Mouse (Mus musculus) liver (tissue): ENCODE data around the gene Inpp5a.
A peak's percentile ranks its signal among the peaks of the same experiment; 100 is the strongest.

Experiments used
- DNase-seq: peaks from one replicate; pipeline ENCODE4 v3.0.0-alpha.2; 2020; ENCODE audit warnings: mixed read lengths

Gene Inpp5a

DNA sequence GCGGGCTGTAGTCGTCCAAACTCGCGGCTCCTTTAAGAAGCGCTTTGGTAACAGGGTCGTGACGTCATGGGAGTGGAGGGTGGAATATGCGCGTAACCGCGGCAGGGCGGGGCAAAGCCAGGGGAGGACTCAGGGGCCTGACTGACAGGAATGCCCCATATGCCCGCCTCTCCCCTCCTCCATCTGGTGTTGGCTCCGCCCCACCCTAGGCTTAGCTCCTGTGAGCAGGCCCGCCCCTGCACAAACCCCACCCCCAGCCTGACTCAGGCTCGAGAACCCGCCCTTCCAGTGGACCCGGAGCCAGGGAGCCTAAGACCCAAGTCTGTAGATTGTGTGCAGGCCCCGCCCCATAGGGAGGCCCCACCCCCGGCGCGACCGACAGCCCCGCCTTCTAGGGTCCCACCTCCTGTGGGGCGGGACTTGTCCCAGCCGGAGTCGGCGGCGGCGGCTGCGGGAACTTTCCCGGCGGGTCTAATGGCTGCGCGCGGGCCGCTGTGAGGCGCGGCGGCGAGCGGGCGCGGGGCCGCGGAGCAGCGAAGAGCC, at the start of gene Inpp5a:
Gene Inpp5a, plus strand, starts transcription at position 440 of the 543 bp plus-strand sequence.
- peak; percentile 99 for DNase-seq

DNA sequence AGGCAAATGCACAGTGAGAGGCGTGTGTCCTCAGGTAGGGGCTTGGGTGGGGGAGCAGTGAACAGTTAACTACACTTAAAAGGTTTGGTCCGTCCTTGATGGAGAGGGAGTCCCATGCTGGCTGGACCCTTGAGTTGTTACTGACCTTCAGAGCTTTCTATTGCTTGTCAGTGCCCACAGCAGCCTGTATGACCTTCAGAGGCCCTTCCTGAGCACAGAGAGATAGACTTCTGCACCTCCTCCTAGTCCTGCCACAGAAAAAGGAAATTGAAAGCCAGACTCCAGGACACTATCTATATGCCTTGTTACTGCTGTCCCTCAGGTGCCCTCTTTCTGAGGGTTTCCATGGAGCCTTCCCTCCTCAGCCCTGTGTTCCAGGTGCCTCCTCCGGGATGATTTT, 49.7 kb upstream of the Inpp5a start:
- DNase-seq = no peak

- DNase-seq = no peak
These were observed 47.8 kb upstream of the Inpp5a start for GRCm38 (mm10) chr7:139341020-139341660.

GRCm38 (mm10) chr7:139342809-139343208, 46.1 kb upstream of the Inpp5a start:
- DNase-seq = no peak

- no peak for DNase-seq
These were observed 41.9 kb upstream of the Inpp5a start for GRCm38 (mm10) chr7:139347051-139347450.

- DNase-seq = no peak
These were observed 38.3 kb upstream of the Inpp5a start for GRCm38 (mm10) chr7:139350606-139351005.

DNA sequence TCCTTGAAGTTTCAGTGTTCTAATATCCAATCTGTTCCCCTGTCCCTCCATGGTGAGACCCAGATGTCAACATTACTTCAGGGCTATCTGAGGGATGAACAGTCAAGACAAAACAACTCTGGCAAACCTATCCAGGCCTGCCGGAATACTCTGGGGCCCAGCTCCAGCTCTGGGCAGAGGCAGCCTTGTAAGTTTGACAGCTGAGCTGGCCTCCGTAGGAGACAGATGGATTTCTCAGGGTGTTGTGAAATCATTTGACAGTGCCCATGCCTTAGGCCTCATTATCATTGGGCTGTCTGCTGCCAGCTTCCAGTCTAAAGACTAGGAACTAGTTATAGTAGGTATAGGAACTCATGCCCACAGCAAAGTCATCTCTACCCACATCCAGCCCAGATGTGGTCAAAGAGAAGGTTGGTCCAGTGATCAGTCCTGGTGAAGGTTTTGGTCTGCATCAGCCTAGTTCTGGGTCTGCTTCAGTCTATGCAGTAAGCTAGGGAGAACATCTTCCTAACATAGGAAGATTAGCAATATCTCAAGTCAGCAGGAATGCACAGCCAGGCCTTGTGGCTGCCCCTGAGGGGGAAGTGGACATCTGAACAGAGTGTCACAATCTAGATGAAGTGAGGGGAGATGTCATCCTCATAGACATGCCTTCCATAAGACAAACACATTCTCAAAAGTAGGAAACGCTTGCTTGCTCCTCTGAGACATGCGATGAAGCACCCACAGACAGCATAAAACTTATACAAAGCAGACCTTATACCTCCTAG, 34.4 kb upstream of the Inpp5a start:
- DNase-seq = no peak

- DNase-seq = no peak
These were observed 31.9 kb upstream of the Inpp5a start for GRCm38 (mm10) chr7:139357043-139357442.

DNA sequence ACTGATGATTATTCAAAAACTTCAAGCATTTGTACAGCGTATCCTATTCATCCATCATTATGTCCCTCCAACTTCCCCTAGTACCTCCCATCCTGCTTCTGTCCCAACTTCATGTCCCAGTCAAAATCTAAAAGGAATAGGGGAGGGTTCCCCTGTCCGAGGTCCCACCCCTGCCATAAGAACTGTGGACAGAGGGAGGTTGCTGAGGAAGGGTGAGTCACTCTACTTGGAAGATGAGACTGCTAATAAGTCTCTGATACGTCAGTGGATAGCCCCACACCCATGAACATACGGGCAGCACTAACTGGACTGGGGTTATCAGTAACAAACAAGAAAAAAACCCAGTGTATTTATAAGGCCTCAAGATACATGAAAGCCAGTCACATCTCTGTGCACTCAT, 29.0 kb upstream of the Inpp5a start:
- DNase-seq = no peak

DNA sequence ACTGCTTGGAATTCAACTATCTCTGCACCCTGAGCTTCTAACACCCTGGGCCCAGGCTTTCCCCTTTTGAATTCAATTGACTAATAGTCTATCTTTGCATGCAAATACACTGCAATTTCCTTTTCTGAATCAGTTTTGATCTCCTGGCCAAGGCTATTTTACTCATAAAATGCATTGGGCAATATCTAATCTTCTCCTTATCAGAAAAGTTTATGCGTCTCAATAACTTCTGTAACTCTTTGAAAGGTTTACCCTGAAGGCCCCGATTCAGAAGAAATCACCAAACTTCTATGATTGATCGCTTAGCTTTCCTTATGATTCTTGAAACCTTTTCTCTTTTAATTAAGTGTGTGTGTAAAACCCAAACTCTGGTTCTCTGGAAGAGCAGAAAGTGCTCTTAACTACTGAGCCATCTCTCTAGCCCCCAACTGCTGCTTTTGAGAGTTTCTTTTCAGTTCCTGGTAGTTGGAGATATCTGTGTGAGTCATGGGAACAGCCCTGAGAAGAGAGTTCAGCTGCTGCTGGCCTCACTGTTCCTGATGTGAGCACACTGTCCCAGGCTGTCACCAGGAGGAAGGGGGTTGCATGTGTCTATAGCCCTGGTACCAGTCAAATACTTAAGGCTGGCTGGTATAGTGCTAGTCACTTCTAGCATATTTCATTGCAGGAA, 27.9 kb upstream of the Inpp5a start:
- no peak for DNase-seq

GRCm38 (mm10) chr7:139361799-139362198, 27.1 kb upstream of the Inpp5a start:
- DNase-seq = no peak

GRCm38 (mm10) chr7:139362514-139362913, 26.4 kb upstream of the Inpp5a start:
- no peak for DNase-seq

DNA sequence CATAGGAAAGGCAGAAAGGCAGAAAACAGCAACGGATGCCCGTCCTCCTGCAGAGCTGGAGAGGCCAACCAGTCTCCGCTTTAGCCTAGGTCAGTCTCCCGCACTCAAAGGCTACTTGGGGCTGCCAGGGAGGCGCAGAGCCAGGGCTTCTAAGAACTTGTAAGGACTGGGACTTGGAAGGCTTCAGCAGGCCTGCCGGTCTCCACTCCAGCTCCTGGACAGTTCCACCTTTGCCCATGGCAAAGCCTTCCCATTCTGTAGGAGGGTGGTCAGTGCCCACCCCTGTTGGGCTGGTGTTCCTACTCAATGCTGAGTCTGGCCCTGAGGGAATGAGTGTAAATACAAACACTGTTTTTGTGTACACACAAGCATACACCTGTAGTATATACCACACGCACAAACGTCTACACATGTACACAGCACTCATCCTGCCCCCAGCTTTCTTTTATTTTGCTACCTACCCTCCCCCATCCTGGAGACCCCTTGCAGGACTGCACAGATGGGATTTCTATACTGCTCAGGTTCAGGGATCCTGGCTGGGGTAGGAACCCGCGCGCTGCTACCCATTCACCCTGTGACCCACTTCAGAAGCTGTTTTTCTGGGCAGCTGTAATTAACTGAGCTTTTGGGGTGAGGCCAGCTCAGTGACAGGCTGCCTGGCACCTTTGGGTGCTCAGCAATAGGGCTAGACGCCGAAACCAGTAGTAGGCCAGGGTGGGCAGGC, 25.5 kb upstream of the Inpp5a start:
- DNase-seq = no peak

- peak; percentile 67 for DNase-seq
These were observed 24.8 kb upstream of the Inpp5a start for GRCm38 (mm10) chr7:139364005-139364557.

GRCm38 (mm10) chr7:139364936-139365830, 23.7 kb upstream of the Inpp5a start:
- DNase-seq = no peak

- no peak for DNase-seq
These were observed 22.8 kb upstream of the Inpp5a start for GRCm38 (mm10) chr7:139366131-139366530.

DNA sequence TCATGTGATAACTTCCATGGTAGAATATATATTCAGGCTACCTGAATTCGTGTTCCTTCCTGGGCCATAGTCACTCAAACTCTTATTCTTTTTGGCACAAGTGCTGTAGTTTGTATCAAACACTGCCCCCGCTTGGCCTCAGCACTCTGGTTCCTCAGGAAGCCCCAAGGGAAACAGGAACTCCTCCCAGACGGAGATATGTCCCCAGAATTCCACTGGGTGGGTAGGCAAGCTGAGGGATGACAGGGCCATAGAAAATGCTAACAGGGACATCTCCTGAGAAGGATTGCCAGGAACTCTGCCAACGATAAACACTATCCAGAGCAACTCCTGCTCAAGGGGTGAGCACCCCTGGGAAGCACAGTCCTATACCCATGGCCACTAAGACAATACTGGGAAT, 22.4 kb upstream of the Inpp5a start:
- no peak for DNase-seq

- DNase-seq = no peak
These were observed 20.7 kb upstream of the Inpp5a start for GRCm38 (mm10) chr7:139368218-139368617.

- DNase-seq = peak; percentile 16
These were observed 20.1 kb upstream of the Inpp5a start for GRCm38 (mm10) chr7:139368722-139369380.

GRCm38 (mm10) chr7:139369501-139370088, 19.3 kb upstream of the Inpp5a start:
- no peak for DNase-seq

DNA sequence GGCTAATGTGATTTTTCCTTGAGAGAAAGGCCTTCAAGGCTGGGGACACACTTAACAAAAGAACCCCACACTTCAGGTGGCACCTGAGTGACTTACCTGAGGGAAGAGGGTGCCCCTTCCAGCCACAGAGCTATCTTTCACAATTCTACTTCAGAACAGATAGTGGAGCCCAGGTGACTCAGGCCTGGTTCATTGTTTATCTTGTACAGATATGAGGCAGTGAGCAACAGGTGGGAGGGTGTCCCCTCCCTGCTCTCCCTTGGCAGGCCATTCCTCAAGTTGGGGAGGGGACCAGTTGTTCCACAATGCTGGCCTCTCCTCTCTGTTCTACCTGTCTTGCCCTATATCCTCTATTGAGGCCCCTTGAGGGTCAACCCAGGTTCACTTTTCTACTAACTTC, 17.5 kb upstream of the Inpp5a start:
- DNase-seq = no peak
